Mouse (Mus musculus) brain, adult 2 months (tissue): Measurements from ENCODE around the gene Apoa2.

Experiments used
- DNase-seq: peaks from one replicate; pipeline ENCODE4 v3.0.0; 2011; ENCODE audit warnings: low read depth, low spot score

Gene Apoa2

DNA sequence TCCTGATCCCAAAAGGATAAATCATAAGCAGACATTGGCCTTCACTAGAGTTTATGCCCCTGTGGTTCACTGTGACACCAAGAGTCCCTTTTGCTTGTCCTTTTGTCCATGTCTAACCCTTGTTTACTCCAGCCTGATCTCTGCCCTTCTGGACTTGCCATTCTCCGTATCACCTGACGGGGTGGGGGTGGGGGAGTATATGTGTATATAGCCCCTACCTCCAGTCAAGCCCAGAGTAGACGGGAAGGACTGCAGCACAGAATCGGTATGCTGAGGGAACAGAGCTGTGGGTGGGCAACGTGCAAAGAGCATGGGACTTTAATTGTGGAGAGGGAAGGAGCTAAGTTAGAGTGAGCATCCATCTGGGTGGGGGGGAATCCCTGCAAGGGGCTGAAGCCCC, at the start of gene Apoa2:
Apoa2 (plus strand) TSS at position 198 of the 400 bp plus-strand sequence.
- no peak for DNase-seq

DNA sequence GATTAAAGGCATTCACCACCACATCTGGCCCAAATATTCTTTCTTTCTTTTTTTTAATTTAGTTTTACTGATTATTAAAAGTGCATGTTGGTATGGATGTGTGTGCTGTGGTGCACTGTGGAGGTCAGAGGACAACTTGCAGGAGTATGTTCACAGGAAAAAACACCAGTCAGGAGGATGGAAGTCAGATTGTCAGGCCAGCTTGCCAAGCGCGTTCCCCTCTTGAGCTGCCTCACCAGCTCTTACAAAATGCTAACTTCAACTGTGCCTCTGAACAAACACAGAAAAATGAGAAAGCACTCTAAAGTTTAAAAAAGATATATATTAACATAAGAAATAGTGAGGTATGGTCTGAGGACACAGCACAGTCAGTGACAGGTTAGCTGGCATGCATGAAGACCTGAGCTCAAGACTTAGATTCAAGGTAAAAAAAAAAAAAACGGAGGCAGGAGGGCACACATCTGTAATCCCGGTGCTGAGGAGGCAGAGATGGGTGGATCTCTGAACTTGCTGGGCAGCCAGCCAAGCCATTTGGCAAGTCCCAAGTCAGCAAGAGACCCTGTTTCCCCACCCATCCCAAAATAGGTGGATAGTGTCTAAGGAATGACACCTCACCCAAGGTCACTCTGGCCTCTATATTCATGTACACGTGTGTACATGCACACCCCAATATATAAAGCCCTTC, 45.2 kb upstream of the Apoa2 start:
- no peak for DNase-seq

DNA sequence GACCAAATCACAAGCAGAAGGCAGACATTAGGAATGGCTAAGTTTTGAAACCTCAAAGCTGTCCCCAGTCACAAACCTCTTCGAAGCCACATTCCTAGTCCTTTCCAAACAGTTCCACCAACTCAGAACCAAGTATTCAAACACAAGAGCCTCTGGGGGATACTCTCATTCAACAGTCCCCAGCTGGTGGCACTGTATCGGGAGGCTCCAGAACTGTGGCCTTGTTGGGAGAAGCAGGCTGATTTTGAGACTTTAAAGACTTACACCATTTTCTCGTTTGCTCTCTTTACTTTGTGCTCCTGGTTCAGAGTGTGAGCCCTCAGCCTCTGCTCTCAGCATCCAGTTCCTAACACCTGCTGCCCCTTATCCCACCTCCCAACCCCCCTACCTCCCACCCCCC, 41.8 kb upstream of the Apoa2 start:
- no peak for DNase-seq

DNA sequence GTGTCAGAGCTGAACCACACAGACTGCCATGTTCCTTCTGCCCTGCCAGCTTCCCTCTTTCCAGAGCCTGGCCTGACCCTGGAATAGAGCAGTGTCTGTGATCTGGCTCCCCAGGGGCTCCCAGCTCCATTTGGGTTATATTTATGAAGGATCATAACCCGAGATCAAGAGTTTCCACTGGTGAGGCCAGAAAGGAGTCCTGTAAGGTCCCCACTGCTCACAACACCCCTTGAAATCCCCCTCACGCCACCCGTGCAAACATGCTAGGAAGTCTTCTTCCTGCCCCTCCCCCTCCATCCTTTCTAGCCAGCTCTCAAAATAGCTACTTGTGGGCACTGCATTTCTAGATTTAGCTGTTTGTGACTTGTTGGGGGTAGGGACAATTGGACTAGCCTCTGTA, 41.2 kb upstream of the Apoa2 start:
- no peak for DNase-seq

DNA sequence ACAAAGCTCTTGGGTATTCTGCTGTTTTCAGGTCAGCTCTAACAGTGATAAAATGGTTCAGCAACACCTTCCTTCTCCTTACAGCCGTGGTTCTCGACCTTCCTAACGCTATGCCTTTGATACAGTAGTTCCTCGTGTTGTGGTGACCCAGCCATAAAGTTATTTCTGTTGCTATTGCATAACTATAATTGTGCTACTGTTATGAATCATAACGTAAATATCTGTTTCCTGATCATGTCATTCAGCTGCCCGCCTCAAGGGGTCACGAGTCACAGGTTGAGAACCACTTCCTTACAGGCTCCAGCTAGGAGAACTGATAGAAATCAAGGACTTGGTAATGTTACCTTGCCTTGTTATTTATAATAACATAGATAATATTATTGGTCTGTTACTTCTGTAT, 40.5 kb upstream of the Apoa2 start:
- DNase-seq, result no peak

DNA sequence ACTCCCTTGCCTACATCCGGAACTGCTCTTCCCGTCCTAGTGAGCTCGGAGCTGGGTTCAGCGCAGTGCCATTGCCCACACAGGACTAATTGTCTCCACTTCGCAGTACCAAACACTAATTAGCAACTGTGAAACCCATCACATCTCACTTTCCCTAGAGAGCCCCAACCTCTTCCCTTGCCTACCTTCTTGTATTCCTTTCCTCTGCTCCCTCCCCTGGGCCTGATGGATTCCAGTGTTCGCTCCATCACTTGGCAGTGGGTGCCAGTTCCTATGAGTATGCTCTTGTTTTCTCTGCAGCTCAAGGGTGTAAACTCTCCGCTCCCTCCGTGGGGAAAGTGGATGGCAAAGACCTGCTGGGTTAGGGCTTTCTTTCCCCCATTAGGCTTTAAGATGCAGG, 39.2 kb upstream of the Apoa2 start:
- DNase-seq, result peak; percentile 14

DNA sequence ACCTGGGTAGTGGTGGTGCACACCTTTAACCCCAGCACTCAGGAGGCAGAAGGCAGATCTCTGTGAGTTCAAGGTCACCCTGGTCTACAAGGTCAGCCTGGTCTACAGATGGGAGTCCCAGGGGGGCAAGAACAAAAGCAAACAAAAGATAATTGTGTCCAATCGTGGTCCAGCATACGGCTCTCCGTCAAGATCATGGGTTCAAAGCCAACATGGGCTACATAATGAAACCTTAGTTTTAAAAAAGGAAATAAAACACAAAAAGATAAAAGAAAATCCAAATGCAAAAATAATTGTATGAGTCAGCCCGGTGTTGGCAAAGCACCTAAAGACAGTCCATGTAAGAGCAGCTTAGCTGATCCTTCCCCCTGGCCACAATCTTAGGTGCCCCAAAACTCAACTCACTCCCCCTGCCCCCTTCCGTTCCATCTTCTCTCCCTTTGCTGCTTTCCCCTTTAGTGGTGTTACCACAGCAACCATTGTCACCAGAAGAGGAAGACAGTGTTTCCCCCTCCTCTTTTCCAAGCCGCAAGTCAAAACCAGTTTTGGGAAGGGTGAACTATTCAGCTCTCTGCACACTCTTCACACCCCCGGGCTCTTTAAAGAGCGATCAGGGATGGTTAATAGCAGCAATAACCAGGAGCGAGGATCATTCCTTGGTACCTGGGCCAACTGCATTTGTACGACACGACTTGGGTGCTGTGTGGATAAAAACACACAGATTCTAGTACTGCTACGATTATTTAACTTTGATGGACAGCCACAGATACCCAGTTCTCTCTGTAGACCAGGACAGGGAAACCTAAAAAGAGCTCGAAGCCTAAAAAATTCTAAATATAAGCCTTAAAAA, 36.8 kb upstream of the Apoa2 start:
- peak; percentile 26 for DNase-seq

DNA sequence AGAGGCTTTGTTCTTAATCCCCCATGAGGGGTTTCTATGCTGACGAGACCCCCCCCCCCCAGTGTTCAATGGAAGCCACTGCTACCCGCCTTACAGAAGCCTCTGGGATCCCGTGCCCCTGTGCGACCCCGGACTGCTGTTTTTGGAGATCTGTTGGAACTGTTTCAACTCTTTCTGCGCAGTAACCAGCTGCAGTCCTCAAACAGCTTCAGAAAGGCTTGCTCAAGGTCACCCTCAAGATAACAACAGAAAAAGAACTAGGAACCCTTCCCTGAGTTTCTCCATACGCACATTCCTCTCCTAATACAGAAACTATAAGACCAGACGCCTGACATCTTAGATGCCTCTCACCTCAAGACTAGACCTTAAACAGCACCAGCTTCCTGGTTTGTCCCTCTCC, 35.8 kb upstream of the Apoa2 start:
- DNase-seq, result peak; percentile 47

DNA sequence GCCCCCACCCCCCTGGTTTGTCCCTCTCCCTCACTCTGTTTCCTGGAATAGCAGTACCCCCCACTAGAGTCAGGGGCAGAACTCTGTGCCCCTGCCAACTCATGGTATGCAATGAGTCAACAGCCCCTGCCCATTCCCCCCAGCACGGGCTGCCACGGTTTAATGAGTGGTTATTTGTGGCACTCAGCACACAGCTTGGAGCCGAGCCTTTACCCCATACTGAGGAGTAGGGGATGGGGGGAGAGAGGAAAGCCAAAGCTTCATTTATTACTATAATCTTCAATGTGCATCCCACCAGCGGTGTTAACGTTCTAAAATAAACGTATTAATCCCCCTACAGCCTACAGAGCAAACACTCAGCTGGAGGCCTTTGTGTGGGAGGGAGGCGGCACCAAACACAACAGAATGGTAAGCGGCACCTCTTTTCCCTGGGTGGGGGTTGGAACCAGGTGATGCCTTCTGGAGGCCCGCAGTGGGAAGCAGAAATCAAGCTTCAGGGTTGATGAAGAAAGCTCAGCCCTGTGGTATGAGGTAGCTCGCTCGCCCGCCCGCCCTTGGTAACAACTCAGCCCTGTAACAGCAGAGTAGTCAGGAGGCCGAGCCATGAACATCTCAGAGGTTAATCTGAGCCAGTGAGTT, 35.3 kb upstream of the Apoa2 start:
- DNase-seq, result peak; percentile 79

DNA sequence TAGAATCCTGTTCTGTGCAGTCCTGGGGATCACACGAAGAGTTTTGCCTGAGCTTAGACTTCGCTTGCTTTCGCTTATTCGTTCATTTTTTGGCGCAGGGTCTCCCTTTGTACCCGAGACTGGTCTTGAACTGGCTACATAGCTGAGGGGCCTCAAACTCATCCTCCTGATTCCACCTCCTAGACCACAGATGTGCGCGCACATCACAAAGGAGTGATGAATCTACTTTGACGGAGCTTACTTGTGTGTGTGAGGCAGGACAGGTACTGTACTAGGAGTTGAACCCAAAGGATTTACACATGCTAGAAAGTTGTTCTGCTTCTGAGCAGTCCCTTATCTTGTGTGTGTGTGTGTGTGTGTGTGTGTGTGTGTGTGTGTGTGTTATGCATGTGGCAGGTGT, 34.0 kb upstream of the Apoa2 start:
- no peak for DNase-seq

DNA sequence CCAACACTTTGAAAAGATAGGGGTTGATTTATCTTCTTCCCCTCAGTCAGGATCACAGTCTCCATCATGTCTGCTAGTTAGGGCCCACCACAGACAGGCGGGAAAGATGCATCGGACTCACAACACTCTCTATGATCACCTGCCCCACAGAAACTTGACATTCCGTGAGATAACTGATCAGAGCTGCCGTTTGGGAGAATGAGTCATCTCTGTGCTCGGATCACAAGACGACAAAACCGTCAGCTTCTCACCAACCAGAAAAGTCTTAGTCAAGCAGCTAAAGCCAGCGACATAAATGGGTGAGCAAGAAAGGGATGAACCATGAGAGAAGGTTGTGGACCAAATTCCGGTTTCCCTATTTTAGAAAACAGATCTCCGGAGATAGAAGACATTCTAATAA, 32.6 kb upstream of the Apoa2 start:
- DNase-seq, result peak; percentile 66

DNA sequence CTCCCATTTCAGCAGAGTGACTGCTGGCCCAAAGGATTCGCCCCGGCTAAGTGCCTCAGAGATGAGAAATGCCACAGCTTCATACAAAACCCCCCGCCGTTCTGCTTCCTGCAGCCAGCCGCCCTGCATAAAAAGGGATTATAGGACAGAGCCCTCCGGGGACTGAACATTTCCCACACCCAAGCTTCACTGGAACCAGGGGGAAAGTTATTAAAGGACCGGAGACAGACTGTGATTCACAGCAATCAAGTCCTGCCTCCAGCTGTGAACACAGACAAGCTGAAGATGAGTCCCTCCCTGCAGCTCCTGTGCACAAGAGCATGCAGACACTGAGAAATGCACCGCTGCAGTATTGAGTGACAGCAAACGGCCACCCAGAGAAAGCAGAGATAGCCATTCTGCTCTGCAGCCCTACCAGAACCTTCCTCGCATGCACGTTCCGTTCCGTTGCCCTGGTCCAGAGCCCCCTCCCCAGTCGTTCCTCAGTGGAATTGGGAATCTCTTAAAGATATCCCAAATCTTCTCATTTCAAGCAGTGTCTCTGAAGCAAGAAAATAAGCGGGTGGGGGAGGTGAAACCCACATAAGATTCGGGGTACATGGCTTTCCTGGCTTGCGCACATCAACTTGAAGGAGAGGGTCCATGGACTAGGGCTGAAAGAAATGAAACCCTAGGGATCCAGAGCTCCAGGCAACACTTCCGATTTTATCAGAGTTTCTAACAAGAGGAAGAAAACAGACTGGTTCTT, 31.6 kb upstream of the Apoa2 start:
- DNase-seq, result peak; percentile 62

DNA sequence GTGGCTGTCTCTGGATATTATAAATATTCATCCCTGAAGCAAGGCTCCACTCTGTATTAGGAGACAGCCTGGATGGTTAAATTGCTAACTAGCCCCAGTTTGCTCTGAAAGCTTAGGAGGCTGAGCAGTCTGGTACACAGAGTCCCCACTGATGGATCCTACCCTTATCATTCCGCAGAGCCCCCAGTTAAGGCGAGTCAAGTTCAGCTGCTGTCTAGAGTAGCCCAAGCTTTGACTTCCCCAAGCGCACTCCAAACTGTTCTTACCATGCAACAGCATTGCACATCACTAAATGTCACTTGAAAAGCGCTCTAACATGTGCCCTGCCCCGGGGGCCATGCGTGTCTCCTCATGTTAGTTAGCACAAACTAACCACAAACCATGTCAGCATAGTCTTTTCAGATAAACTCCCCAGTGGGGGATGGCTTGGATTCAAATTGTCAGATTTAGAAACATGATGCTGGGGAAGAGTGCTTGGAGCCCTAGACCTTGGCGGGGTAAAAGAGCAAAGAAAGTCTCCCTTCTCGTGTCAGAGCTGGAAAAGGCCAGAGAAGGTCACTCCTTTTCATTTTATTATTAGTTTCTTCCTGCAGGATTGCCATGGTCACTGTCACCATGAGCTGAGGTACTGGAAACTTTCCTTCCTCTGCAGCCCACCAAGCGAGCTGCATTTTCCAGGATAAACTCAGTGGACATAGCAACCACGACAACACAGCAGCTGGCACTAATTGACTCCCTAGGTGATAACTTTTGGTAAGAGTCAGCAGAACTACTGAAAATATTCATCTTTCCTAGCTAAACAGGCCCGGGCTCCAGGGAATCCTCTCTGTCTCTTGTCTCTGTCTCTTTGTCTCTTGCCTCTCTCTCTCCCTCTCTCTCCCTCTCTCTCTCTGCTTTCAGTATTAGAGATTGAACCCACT, 30.7 kb upstream of the Apoa2 start:
- DNase-seq, result no peak

DNA sequence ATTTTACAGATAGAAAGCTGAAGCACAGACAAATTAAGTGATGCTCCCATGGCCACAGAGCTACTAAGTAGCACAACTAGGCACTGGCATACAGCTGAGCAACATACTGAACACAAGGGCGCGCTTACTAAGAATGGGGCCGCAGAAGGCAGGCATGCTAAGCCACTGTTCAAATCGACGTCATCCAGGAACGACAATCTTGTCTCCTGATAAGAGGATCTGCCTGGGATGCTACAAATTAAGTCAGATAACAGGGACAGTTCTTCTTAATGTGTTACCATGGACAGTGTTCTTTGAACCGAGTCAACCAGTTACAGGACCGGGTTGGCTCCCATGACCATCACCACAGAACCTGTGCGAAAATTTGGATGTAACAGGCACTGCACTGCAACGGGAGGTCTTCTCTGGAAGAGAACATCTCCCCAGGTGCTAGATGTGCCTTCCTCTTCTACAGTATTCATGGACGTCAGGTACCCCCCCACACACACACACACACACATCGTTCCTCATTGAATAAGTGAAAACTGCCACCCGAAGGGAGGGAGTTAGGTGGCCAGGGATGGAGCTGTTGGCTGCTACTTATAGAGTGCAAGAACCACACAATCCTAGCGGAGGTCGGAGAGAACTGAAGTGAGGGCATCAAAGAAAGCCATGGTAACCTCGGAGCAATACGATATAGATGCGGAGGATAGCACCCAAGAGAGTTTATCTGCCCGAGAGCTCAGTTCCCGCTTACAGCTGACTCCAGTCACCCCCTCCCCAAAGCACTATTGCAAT, 29.6 kb upstream of the Apoa2 start:
- peak; percentile 59 for DNase-seq

DNA sequence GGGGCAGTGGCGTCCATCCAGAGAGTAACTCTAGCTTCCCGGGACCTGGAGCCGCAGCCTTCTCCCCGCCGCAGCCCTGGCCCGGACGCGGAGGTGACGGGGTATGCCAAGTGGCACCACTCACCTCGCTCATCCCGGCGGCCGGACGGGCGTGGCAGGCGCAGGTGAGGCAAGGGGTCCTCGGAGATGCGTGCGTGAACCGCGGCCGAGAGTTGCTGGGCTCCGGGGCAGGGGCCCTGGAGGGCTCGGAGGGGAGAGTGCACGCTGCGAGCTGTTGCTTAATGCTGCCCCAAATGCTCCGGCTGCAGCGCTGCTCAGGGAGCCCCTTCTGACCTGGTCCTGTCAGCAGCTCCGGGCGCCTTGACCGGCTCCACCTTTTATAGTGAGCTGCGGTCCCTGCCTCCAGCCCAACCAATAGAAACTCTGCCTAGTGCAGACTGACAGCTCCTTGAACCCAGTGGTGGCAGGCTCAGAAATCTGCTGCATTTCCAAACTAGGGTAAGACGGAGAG, 28.9 kb upstream of the Apoa2 start, which contains the start of gene Pcp4l1:
Pcp4l1 (minus strand) TSS at position 382 of the 511 bp plus-strand sequence.
- peak; percentile 91 for DNase-seq

DNA sequence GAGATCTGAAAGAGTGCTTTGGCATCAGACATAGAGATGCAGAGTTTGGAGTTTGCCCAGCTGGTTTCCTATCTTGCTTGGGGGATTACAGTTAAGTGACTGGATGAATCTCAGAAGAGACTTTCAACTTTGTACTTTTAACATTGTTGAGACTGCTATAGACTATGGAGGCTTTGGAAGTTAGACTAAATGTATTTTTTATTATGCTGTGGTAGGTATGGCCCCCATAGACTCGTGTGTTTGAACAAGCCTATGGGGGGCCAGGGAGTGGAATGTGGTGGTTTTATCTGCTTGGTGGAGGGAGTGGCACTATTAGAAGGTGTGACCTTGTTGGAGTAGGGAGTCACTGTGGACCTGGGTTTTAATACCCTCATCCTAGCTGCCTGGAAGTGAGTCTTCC, 25.3 kb upstream of the Apoa2 start:
- no peak for DNase-seq

DNA sequence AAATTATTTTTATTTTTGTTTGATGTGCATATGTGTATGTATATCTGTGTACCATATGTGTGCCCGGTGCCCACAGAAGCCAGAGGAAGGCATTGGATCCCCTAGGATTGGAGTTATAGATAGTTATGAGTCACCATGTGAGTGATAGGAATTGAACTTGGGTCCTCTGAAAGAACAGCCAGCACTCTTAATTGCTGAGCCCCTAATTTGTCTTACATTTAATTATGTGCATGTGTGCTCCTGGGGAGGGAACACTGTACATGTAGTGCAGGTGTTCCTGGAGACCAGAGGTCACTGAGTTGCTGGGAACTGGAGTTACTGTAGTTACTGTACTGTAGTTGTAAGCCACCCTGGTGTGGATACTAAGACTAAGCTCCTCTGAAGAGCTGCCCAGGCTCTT, 24.1 kb upstream of the Apoa2 start:
- DNase-seq, result no peak

DNA sequence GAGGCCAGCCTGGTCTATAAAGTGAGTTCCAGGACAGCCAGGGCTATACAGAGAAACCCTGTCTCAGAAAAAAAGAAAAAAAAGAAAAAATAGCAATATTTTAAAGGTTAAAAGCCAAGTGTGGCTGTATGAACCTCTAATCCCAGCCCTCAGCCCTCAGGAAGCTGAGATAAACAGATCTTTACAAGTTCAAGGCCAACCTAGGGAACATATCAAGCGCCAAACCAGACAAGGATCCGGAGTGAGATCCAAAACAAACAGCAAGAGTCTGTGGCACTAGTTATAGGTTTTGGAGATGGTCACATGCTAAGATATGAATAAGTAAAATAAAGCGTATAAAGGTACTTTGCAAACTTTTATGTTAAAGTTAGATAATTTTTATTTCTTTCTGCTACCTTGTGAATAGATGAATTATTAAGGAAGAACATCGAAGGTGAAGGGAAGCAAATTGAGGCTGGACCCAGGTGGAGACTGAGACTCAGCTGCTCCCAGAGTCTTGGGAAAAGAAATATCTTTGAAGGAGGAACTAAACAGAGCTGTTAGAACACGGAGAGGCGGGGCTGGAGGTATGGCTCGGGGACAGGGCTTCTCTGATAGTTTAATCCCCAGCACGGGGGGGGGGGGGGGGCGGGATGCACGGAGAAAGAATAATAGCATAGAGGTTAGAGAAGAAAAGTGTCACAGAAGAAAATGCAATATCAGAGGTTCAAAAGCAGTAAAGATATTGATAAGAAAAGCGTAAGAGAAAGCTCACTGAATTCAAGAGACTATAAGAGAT, 21.2 kb upstream of the Apoa2 start:
- no peak for DNase-seq

DNA sequence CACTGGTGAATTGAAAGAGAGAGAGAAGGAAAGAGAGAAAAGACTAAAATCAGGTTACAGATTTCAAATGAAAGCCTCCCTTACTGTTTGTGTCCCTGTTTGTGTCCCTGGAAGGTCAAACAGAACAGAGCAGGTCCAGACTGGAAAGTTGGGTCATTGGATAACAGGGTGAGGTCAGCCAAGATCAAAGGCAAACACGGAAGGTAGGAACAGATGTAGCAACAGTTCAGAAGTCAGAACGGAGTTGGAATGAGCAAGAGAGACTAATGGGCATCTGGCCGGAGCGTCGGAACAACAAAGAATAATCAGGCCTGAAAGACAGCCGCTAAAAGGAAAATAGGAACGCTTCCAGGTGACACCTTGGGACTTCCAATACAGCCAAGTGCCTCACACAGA, 20.6 kb upstream of the Apoa2 start:
- DNase-seq, result no peak
